8 mouse cellular contexts compared by ENCODE assay signal in the genomic region with DNA sequence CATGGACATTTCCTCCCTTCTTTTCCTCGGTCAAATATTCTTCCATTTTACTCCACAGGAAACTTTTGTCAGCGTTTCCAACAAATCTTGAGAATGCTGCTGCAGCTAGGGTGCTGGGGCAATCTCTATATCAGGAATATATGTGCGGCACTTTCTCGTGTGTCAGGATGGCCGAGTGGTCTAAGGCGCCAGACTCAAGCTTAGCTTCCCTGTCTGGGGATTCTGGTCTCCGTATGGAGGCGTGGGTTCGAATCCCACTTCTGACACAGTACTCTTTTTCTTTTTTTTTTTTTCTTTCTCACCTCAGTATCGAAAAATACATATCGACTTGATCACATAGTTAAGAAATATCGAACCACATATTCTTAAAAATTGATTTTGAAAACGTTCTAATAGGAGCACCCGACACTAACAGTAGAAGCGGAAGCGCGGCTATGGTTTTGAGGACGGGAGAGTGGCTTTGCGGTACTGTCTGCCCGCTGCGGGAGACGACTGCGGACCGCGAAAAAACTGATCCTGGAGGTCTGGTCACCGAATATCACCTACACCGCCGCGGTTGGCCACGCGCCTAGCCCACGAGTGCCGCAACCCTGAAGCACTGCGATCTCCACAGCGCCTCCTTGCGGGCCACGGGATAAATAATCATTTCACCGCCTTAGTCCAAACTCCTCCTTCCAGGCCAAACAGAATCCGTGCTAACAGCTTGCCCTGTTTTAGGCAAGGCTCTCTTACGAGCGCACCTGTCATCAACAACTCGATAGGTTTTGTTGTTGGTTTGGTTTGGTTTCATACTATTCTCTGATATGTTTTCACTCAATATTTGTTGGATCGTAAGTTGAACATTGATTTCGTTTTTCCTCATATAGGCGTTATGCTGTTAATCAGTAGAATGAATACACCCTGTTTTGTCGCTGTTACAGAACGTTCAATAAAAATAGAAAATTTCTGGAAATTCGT. TPM values are rescaled to one million over a fixed set of nuclear protein-coding genes. Genes with fewer than 3 reads are reported as not detected.
DNase-seq lines count a peak whose midpoint lies in the region; ATAC-seq lines count a peak whose summit lies in the region.

No protein-coding gene starts in this region.

- DNase-seq in Muller cell, postnatal 12 days (ENCODE audit: inconsistent ontology term): peak; percentile 84
- peak; percentile 93 for DNase-seq in cerebellum, adult 9-11 months
- peak; percentile 74 to 92 for DNase-seq in frontal cortex, postnatal 10 days (ENCODE audit: low spot score in 2 of 2)
- peak; percentile 98 to 99 for DNase-seq in layer of hippocampus, postnatal 25 days (ENCODE audit: extremely low spot score in 1 of 2, low spot score in 1 of 2)
- peak; percentile 95 for DNase-seq in lung, postnatal 25 days (ENCODE audit: low spot score)
- DNase-seq in retina, embryonic 14.5 days (ENCODE audit: low spot score): peak; percentile 99
- peak; percentile 95 for DNase-seq in thymus, postnatal 4 days

- peak overlapping the region; percentile 70 for H3K9ac ChIP-seq in hindbrain, embryonic 13.5 days

- peak overlapping the region; percentile 68 for H3K4me2 ChIP-seq in hindbrain, embryonic 13.5 days

- H3K36me3 ChIP-seq in hindbrain, embryonic 13.5 days: no peaks in the 10 kb centered on the region

- H3K9me3 ChIP-seq in hindbrain, embryonic 13.5 days: 0 out of 2 replicates have a peak, but pooled peaks cover 3% of the 10 kb centered on the region

- WGBS in hindbrain, embryonic 13.5 days: 5% methylated on average over 48 of the region's 48 CpGs

- H3K27me3 ChIP-seq in hindbrain, embryonic 13.5 days: no peaks in the 10 kb centered on the region

- H3K4me3 ChIP-seq in hindbrain, embryonic 13.5 days: peak overlapping the region; percentile 64

- ATAC-seq in hindbrain, embryonic 13.5 days (ENCODE audit: low FRiP score): peak; percentile 98

- H3K4me1 ChIP-seq in hindbrain, embryonic 13.5 days (replicated peaks): peaks cover 6% of the 10 kb centered on the region; the same call in 1 of the 2 replicates

- peak overlapping the region; percentile 79; the same call in 1 of the 2 replicates for H3K27ac ChIP-seq in hindbrain, embryonic 13.5 days

RNA-seq across cellular contexts. Expression of gene Trim27, which starts 21.1 kb away (rescaled TPM):
- polyA plus RNA-seq in hindbrain, embryonic 13.5 days (2015; fragmentation: Nextera tagmentation; extraction: Ambion mirVana): 82.6 and 82.9 TPM in 2 replicates
- total RNA-seq in layer of hippocampus, postnatal 25 days (2021): 10 to 100 TPM; 37.8 to 42.2 TPM

RNA-seq across cellular contexts. Expression of gene Olfr1368, which starts 54.7 kb away (rescaled TPM):
- polyA plus RNA-seq in hindbrain, embryonic 13.5 days (2015; fragmentation: Nextera tagmentation; extraction: Ambion mirVana): not detected in 2 replicates
- total RNA-seq in layer of hippocampus, postnatal 25 days (2021): not detected

Comparison
In these comparisons a context has a peak if more than half of its experiments do, and no peak if none do; other contexts are left out.
1. Peak in every context shown above with its lines: DNase-seq, ATAC-seq, H3K4me3 ChIP-seq and H3K27ac ChIP-seq.